Mouse (Mus musculus) retina, embryonic 14.5 days (tissue): Measurements from ENCODE around the gene Zcchc24.

ENCODE experiments used
- DNase-seq: peaks from one replicate; pipeline ENCODE4 v3.0.0-alpha.2; 2015; ENCODE audit warnings: low spot score

Gene Zcchc24

GRCm38 (mm10) chr14:25666668-25667376, 102.0 kb downstream of the Zcchc24 start:
- peak; percentile 46 for DNase-seq

- no peak for DNase-seq
Observed at GRCm38 (mm10) chr14:25665314-25665970, 103.4 kb downstream of the Zcchc24 start.

- no peak for DNase-seq
Observed at GRCm38 (mm10) chr14:25664310-25664695, 104.5 kb downstream of the Zcchc24 start.

- no peak for DNase-seq
Observed at GRCm38 (mm10) chr14:25663649-25664309, 105.1 kb downstream of the Zcchc24 start.
